Mouse (Mus musculus): ENCODE data around the gene Fut1.

- no peak for TF ChIP-seq CTCF (IDR thresholded peaks at IDR 0.05; ENCODE audit: borderline replicate concordance, control insufficient read depth, extremely low read depth, insufficient read depth, low read length, poor library complexity)
- no peak for TF ChIP-seq POLR2A (IDR thresholded peaks at IDR 0.05; ENCODE audit: control insufficient read depth, extremely low read depth, insufficient read depth, low read length, poor library complexity)
These were observed 22.5 kb downstream of the Fut1 start, which contains the start of gene Mamstr for GRCm38 (mm10) chr7:45639561-45640027.
